Mouse (Mus musculus): ENCODE data around the gene Mn1. TPM values are rescaled to one million over a fixed set of nuclear protein-coding genes. Genes with fewer than 3 reads are reported as not detected.

Mn1 gene
- 1.3 and 1.7 TPM in 2 replicates for polyA plus RNA-seq (2015; fragmentation: Nextera tagmentation; extraction: Ambion mirVana)

GRCm38 (mm10) chr5:111416591-111417374, at the start of gene Mn1:
TSS of gene Mn1 (plus strand) at chr5:111417362.
- H3K36me3 ChIP-seq (ENCODE audit: control insufficient read depth, insufficient read depth): no peaks in the 10 kb centered on the region
- peak within 1 kb of the TSS; percentile 67 for H3K4me2 ChIP-seq (ENCODE audit: low read depth, low read length)
- H3K27ac ChIP-seq (ENCODE audit: low read length): no peak within 1 kb of the TSS
- ATAC-seq (ENCODE audit: low read depth): peak; percentile 73
- peaks cover 5% of the 10 kb centered on the region; the same call in 1 of the 2 replicates for H3K4me1 ChIP-seq (ENCODE audit: control insufficient read depth, low read depth, low read length)
- peaks cover 76% of the 10 kb centered on the region for H3K27me3 ChIP-seq (ENCODE audit: control insufficient read depth, insufficient read depth, low read depth, low read length)
- no peaks in the 10 kb centered on the region for H3K9me3 ChIP-seq (replicated peaks; ENCODE audit: control insufficient read depth, low read length)
- peak within 1 kb of the TSS; percentile 63 for H3K4me3 ChIP-seq (ENCODE audit: low read depth, low read length)
- WGBS (ENCODE audit: insufficient replicate concordance): under 1% methylated on average over 88 of the region's 88 CpGs
- peak within 1 kb of the TSS; percentile 55 for H3K9ac ChIP-seq (ENCODE audit: low read depth, low read length)

- Histone ChIP-seq H3K36me3 (ENCODE audit: control insufficient read depth, insufficient read depth) (peaks cover 27% of the 10 kb centered on the region), H3K4me3 (ENCODE audit: low read depth, low read length) (no peak overlapping the region), H3K9me3 (replicated peaks; ENCODE audit: control insufficient read depth, low read length) (no peaks in the 10 kb centered on the region), H3K27ac (ENCODE audit: low read length) (no peak overlapping the region), H3K4me2 (ENCODE audit: low read depth, low read length) (no peak overlapping the region), H3K9ac (ENCODE audit: low read depth, low read length) (no peak overlapping the region), H3K27me3 (ENCODE audit: control insufficient read depth, insufficient read depth, low read depth, low read length) (no peaks in the 10 kb centered on the region), H3K4me1 (ENCODE audit: control insufficient read depth, low read depth, low read length) (no peaks in the 10 kb centered on the region)
- no peak for ATAC-seq (ENCODE audit: low read depth)
- 82% methylated on average over 11 of the region's 11 CpGs for WGBS (ENCODE audit: insufficient replicate concordance)
Measured at GRCm38 (mm10) chr5:111367937-111368517, 49.1 kb upstream of the Mn1 start.

- Histone ChIP-seq H3K27ac (ENCODE audit: low read length) (no peak overlapping the region), H3K4me3 (ENCODE audit: low read depth, low read length) (no peak overlapping the region), H3K9ac (ENCODE audit: low read depth, low read length) (no peak overlapping the region), H3K4me1 (ENCODE audit: control insufficient read depth, low read depth, low read length) (no peaks in the 10 kb centered on the region), H3K27me3 (ENCODE audit: control insufficient read depth, insufficient read depth, low read depth, low read length) (no peaks in the 10 kb centered on the region), H3K4me2 (ENCODE audit: low read depth, low read length) (no peak overlapping the region), H3K9me3 (replicated peaks; ENCODE audit: control insufficient read depth, low read length) (no peaks in the 10 kb centered on the region), H3K36me3 (ENCODE audit: control insufficient read depth, insufficient read depth) (peaks cover 30% of the 10 kb centered on the region)
- no peak for ATAC-seq (ENCODE audit: low read depth)
- 90% methylated on average over 5 of the region's 5 CpGs for WGBS (ENCODE audit: insufficient replicate concordance)
Measured at GRCm38 (mm10) chr5:111368576-111368975, 48.6 kb upstream of the Mn1 start.

GRCm38 (mm10) chr5:111375616-111376015, 41.5 kb upstream of the Mn1 start:
- Histone ChIP-seq H3K27ac (ENCODE audit: low read length) (no peak overlapping the region), H3K36me3 (ENCODE audit: control insufficient read depth, insufficient read depth) (peaks cover 42% of the 10 kb centered on the region), H3K4me2 (ENCODE audit: low read depth, low read length) (no peak overlapping the region), H3K4me3 (ENCODE audit: low read depth, low read length) (no peak overlapping the region), H3K9me3 (replicated peaks; ENCODE audit: control insufficient read depth, low read length) (no peaks in the 10 kb centered on the region), H3K4me1 (ENCODE audit: control insufficient read depth, low read depth, low read length) (no peaks in the 10 kb centered on the region), H3K27me3 (ENCODE audit: control insufficient read depth, insufficient read depth, low read depth, low read length) (no peaks in the 10 kb centered on the region), H3K9ac (ENCODE audit: low read depth, low read length) (no peak overlapping the region)
- WGBS (ENCODE audit: insufficient replicate concordance): 80% methylated on average over 4 of the region's 4 CpGs
- ATAC-seq (ENCODE audit: low read depth): no peak

- Histone ChIP-seq H3K36me3 (ENCODE audit: control insufficient read depth, insufficient read depth) (peaks cover 42% of the 10 kb centered on the region), H3K4me1 (ENCODE audit: control insufficient read depth, low read depth, low read length) (no peaks in the 10 kb centered on the region), H3K27me3 (ENCODE audit: control insufficient read depth, insufficient read depth, low read depth, low read length) (no peaks in the 10 kb centered on the region), H3K4me2 (ENCODE audit: low read depth, low read length) (no peak overlapping the region), H3K9me3 (replicated peaks; ENCODE audit: control insufficient read depth, low read length) (no peaks in the 10 kb centered on the region), H3K4me3 (ENCODE audit: low read depth, low read length) (no peak overlapping the region), H3K9ac (ENCODE audit: low read depth, low read length) (no peak overlapping the region), H3K27ac (ENCODE audit: low read length) (no peak overlapping the region)
- 89% methylated on average over 24 of the region's 24 CpGs for WGBS (ENCODE audit: insufficient replicate concordance)
- no peak for ATAC-seq (ENCODE audit: low read depth)
Measured at GRCm38 (mm10) chr5:111376276-111377020, 40.7 kb upstream of the Mn1 start.

- Histone ChIP-seq H3K9ac (ENCODE audit: low read depth, low read length) (no peak overlapping the region), H3K27ac (ENCODE audit: low read length) (no peak overlapping the region), H3K4me1 (ENCODE audit: control insufficient read depth, low read depth, low read length) (no peaks in the 10 kb centered on the region), H3K4me3 (ENCODE audit: low read depth, low read length) (no peak overlapping the region), H3K36me3 (ENCODE audit: control insufficient read depth, insufficient read depth) (peaks cover 32% of the 10 kb centered on the region), H3K9me3 (replicated peaks; ENCODE audit: control insufficient read depth, low read length) (no peaks in the 10 kb centered on the region), H3K4me2 (ENCODE audit: low read depth, low read length) (no peak overlapping the region), H3K27me3 (ENCODE audit: control insufficient read depth, insufficient read depth, low read depth, low read length) (no peaks in the 10 kb centered on the region)
- ATAC-seq (ENCODE audit: low read depth): no peak; the same call in 1 of the 2 replicates
- 67% methylated on average over 7 of the region's 7 CpGs for WGBS (ENCODE audit: insufficient replicate concordance)
Measured at GRCm38 (mm10) chr5:111378126-111378993, 38.8 kb upstream of the Mn1 start.

GRCm38 (mm10) chr5:111383335-111383734, 33.8 kb upstream of the Mn1 start:
- Histone ChIP-seq H3K9ac (ENCODE audit: low read depth, low read length) (no peak overlapping the region), H3K9me3 (replicated peaks; ENCODE audit: control insufficient read depth, low read length) (no peaks in the 10 kb centered on the region), H3K27me3 (ENCODE audit: control insufficient read depth, insufficient read depth, low read depth, low read length) (no peaks in the 10 kb centered on the region), H3K36me3 (ENCODE audit: control insufficient read depth, insufficient read depth) (peaks cover 39% of the 10 kb centered on the region), H3K4me2 (ENCODE audit: low read depth, low read length) (no peak overlapping the region), H3K4me3 (ENCODE audit: low read depth, low read length) (no peak overlapping the region), H3K4me1 (ENCODE audit: control insufficient read depth, low read depth, low read length) (no peaks in the 10 kb centered on the region), H3K27ac (ENCODE audit: low read length) (no peak overlapping the region)
- ATAC-seq (ENCODE audit: low read depth): no peak
- WGBS (ENCODE audit: insufficient replicate concordance): 77% methylated on average over 5 of the region's 5 CpGs

GRCm38 (mm10) chr5:111390911-111391310, 26.3 kb upstream of the Mn1 start:
- H3K4me1 ChIP-seq (ENCODE audit: control insufficient read depth, low read depth, low read length): no peaks in the 10 kb centered on the region; the same call in 1 of the 2 replicates
- H3K9me3 ChIP-seq (replicated peaks; ENCODE audit: control insufficient read depth, low read length): no peaks in the 10 kb centered on the region
- no peak for ATAC-seq (ENCODE audit: low read depth)
- H3K36me3 ChIP-seq (ENCODE audit: control insufficient read depth, insufficient read depth): peaks cover 7% of the 10 kb centered on the region
- whole genome bisulfite sequencing (ENCODE audit: insufficient replicate concordance): 69% methylated on average over 10 of the region's 10 CpGs
- H3K9ac ChIP-seq (ENCODE audit: low read depth, low read length): no peak overlapping the region
- H3K27ac ChIP-seq (ENCODE audit: low read length): no peak overlapping the region
- H3K4me3 ChIP-seq (ENCODE audit: low read depth, low read length): no peak overlapping the region
- H3K4me2 ChIP-seq (ENCODE audit: low read depth, low read length): no peak overlapping the region
- no peaks in the 10 kb centered on the region for H3K27me3 ChIP-seq (ENCODE audit: control insufficient read depth, insufficient read depth, low read depth, low read length)

Data from liver, embryonic 16.5 days (tissue).